Mouse (Mus musculus) liver, postnatal 0 days (tissue): ENCODE results near the gene Cdk18. TPM values are rescaled to one million over a fixed set of nuclear protein-coding genes. Genes with fewer than 3 reads are reported as not detected.

Experiments
- ATAC-seq: fragments of 200-750 bp; cut with Nextera tagmentation; 2 replicates; pipeline ENCODE4 v1.8.0; 2017; ENCODE audit warnings: mild to moderate bottlenecking, moderate library complexity
- DNase-seq: peaks from one replicate; pipeline ENCODE4 v3.0.0-alpha.2; 2016
- H3K27ac ChIP-seq: fragments of 300-500 bp; sonication (generic); 2 replicates; pipeline ENCODE4 v1.5.1; 2014; ENCODE audit warnings: antibody characterized with exemption, moderate library complexity, mild to moderate bottlenecking, low read depth
- H3K27me3 ChIP-seq: fragments of 300-500 bp; sonication (generic); 2 replicates; pipeline ENCODE4 v1.6.1; 2014; ENCODE audit warnings: low read length, control low read depth, mixed read lengths; ENCODE audit not compliant: insufficient read depth
- H3K36me3 ChIP-seq: fragments of 300-500 bp; sonication (generic); replicated peaks from 2 replicates; pipeline ENCODE4 v1.6.1; 2014; ENCODE audit warnings: mild to moderate bottlenecking, control low read depth, low read length, moderate library complexity, mixed read lengths; ENCODE audit not compliant: insufficient read depth
- H3K4me1 ChIP-seq: fragments of 300-500 bp; sonication (generic); 2 replicates; pipeline ENCODE4 v1.6.1; 2014; ENCODE audit warnings: antibody characterized with exemption, mild to moderate bottlenecking, control low read depth; ENCODE audit not compliant: insufficient read depth
- H3K4me2 ChIP-seq: fragments of 300-500 bp; sonication (generic); 2 replicates; pipeline ENCODE4 v1.6.1; 2014; ENCODE audit warnings: low read depth, mild to moderate bottlenecking, low read length, moderate library complexity, mixed read lengths
- H3K4me3 ChIP-seq: fragments of 300-500 bp; sonication (generic); 2 replicates; pipeline ENCODE4 v1.5.1; 2014; ENCODE audit warnings: low read depth, low read length
- H3K9ac ChIP-seq: fragments of 300-500 bp; sonication (generic); replicated peaks from 2 replicates; pipeline ENCODE4 v1.6.1; 2014; ENCODE audit warnings: mild to moderate bottlenecking, moderate library complexity
- H3K9me3 ChIP-seq: fragments of 300-500 bp; sonication (generic); 2 replicates; pipeline ENCODE4 v1.6.1; 2016; ENCODE audit warnings: mild to moderate bottlenecking, control low read depth, low read length, mixed read lengths
- CTCF ChIP-seq: sonication (generic); IDR thresholded peaks from 2 replicates; pipeline ENCODE4 v1.5.1; 2016; ENCODE audit warnings: antibody characterized with exemption, low read depth
- EP300 ChIP-seq: IDR thresholded peaks from 2 replicates; pipeline ENCODE4 v1.6.1; 2016; ENCODE audit warnings: antibody characterized with exemption, low read depth, mild to moderate bottlenecking
- WGBS: fragments of 180-500 bp; shearing (Covaris S2); extraction: QIAGEN DNeasy Blood & Tissue Kit; methylation state at CpG from one replicate; pipeline ENCODE4 v1.1.7; 2014; ENCODE audit not compliant: insufficient replicate concordance; 5-methylcytosine and 5-hydroxymethylcytosine counted together
- polyA plus RNA-seq: library from polyadenylated mRNA; unstranded; fragments of >200 nt; fragmentation: Nextera tagmentation; extraction: Ambion mirVana; gene quantifications from 2 replicates; pipeline ENCODE4 v1.2.1, GENCODE M21; 2015

Cdk18 gene
- polyA plus RNA-seq, 1 experiment from 2014 or later = 3.5 TPM

GRCm38 (mm10) chr1:132158741-132159140 lies 19.3 kb upstream of the Cdk18 start:
- Histone ChIP-seq H3K4me1 (no peaks in the 10 kb centered on the region), H3K9ac (no peak overlapping the region), H3K27ac (no peak overlapping the region), H3K4me2 (no peak overlapping the region), H3K9me3 (no peaks in the 10 kb centered on the region), H3K36me3 (no peaks in the 10 kb centered on the region), H3K27me3 (peaks cover 18% of the 10 kb centered on the region), H3K4me3 (no peak overlapping the region)
- ATAC-seq (no peak), DNase-seq (no peak)
- TF ChIP-seq CTCF (no peak), EP300 (no peak)
- WGBS = 30% methylated on average over 1 of the region's 2 CpGs

- Histone ChIP-seq H3K9ac (no peak overlapping the region), H3K4me2 (no peak overlapping the region), H3K36me3 (no peaks in the 10 kb centered on the region), H3K9me3 (no peaks in the 10 kb centered on the region), H3K27ac (no peak overlapping the region), H3K4me3 (no peak overlapping the region), H3K4me1 (no peaks in the 10 kb centered on the region), H3K27me3 (peaks cover 16% of the 10 kb centered on the region)
- TF ChIP-seq CTCF (no peak), EP300 (no peak)
- DNase-seq = no peak
- WGBS = 33% methylated on average over 7 of the region's 7 CpGs
- ATAC-seq = peak; percentile 20
Measured at GRCm38 (mm10) chr1:132157808-132158207, 18.3 kb upstream of the Cdk18 start.

- Histone ChIP-seq H3K9ac (no peak overlapping the region), H3K9me3 (no peaks in the 10 kb centered on the region), H3K4me2 (no peak overlapping the region), H3K4me1 (no peaks in the 10 kb centered on the region), H3K4me3 (no peak overlapping the region), H3K27me3 (peaks cover 16% of the 10 kb centered on the region), H3K36me3 (no peaks in the 10 kb centered on the region), H3K27ac (no peak overlapping the region)
- ATAC-seq (peak; percentile 77), DNase-seq (peak; percentile 88)
- WGBS = 28% methylated on average over 14 of the region's 14 CpGs
- peak; percentile 97 for TF ChIP-seq CTCF
- no peak for TF ChIP-seq EP300
Measured at GRCm38 (mm10) chr1:132157016-132157781, 17.7 kb upstream of the Cdk18 start.

GRCm38 (mm10) chr1:132155737-132156136 lies 16.3 kb upstream of the Cdk18 start:
- H3K4me3 ChIP-seq = no peak overlapping the region
- peak overlapping the region; percentile 14; the same call in 1 of the 2 replicates for H3K4me2 ChIP-seq
- no peaks in the 10 kb centered on the region for H3K9me3 ChIP-seq
- H3K36me3 ChIP-seq = no peaks in the 10 kb centered on the region
- DNase-seq = peak; percentile 85
- TF ChIP-seq EP300 (no peak), CTCF (peak; percentile 98)
- H3K27ac ChIP-seq = no peak overlapping the region
- WGBS = 9% methylated on average over 6 of the region's 6 CpGs
- H3K9ac ChIP-seq = no peak overlapping the region
- H3K27me3 ChIP-seq = peaks cover 16% of the 10 kb centered on the region
- peak; percentile 56 for ATAC-seq
- 0 out of 2 replicates have a peak, but pooled peaks cover 2% of the 10 kb centered on the region for H3K4me1 ChIP-seq

DNA sequence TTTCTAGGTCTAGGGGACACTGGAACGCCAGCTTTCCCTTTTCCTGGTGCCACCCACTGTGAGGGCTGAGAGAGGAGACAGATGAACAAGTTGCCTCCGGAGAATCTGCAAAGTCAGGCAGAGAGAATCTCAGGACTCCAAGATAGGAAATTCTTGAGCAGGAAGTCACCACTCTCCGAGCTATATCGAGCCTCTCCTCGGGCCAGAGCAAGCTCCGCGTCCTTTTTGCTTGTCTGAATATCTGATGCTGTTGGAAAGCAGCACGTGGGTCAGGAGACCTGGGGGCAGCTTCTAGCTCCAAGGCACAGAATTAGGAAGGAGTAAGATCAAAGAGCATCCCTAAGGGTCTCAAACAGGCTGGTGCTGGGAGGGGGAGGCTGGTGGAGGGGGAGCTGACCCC lies 14.2 kb upstream of the Cdk18 start:
- Histone ChIP-seq H3K4me3 (no peak overlapping the region), H3K27ac (no peak overlapping the region), H3K4me2 (no peak overlapping the region), H3K4me1 (peaks cover 7% of the 10 kb centered on the region), H3K36me3 (no peaks in the 10 kb centered on the region), H3K9ac (no peak overlapping the region), H3K27me3 (peaks cover 10% of the 10 kb centered on the region), H3K9me3 (no peaks in the 10 kb centered on the region)
- DNase-seq (no peak), ATAC-seq (no peak)
- TF ChIP-seq CTCF = no peak
- TF ChIP-seq EP300 = no peak
- WGBS = 54% methylated on average over 8 of the region's 8 CpGs

GRCm38 (mm10) chr1:132153086-132153690 lies 13.7 kb upstream of the Cdk18 start:
- Histone ChIP-seq H3K4me3 (no peak overlapping the region), H3K4me1 (peaks cover 7% of the 10 kb centered on the region), H3K27ac (no peak overlapping the region), H3K27me3 (peaks cover 6% of the 10 kb centered on the region; the same call in 1 of the 2 replicates), H3K9ac (no peak overlapping the region), H3K9me3 (no peaks in the 10 kb centered on the region), H3K36me3 (no peaks in the 10 kb centered on the region), H3K4me2 (no peak overlapping the region)
- no peak for DNase-seq
- WGBS = 71% methylated on average over 15 of the region's 15 CpGs
- ATAC-seq = no peak
- TF ChIP-seq EP300 = no peak
- TF ChIP-seq CTCF = no peak
